Mouse (Mus musculus) heart, adult 2 months (tissue): Measurements from ENCODE around the gene Nup155.

Source experiments
- CTCF ChIP-seq: fragments of 200-600 bp; IDR thresholded peaks from 2 replicates; pipeline ENCODE4 v1.8.1; 2022; ENCODE audit warnings: antibody characterized with exemption, mild to moderate bottlenecking, moderate library complexity
- EP300 ChIP-seq: fragments of 200-500 bp; IDR thresholded peaks from 2 replicates; pipeline ENCODE4 v1.6.1; 2011; ENCODE audit warnings: low read depth, low read length, control low read depth; ENCODE audit not compliant: insufficient read depth

- TF ChIP-seq CTCF (no peak), EP300 (no peak)
Observed at GRCm38 (mm10) chr15:8161841-8162240, 52.8 kb downstream of the Nup155 start.
